Mouse (Mus musculus) limb, embryonic 14.5 days (tissue): ENCODE data around the gene Gemin4. TPM values are rescaled to one million over a fixed set of nuclear protein-coding genes. Genes with fewer than 3 reads are reported as not detected.

ENCODE experiments used
- ATAC-seq: fragments of 200-750 bp; cut with Nextera tagmentation; 2 replicates; pipeline ENCODE4 v1.8.0; 2017; ENCODE audit warnings: low read depth, moderate number of reproducible peaks, moderate TSS enrichment; ENCODE audit not compliant: low FRiP score
- DNase-seq: peaks from one replicate; pipeline ENCODE4 v3.0.0-alpha.2; 2015; ENCODE audit warnings: low spot score
- H3K27ac ChIP-seq: fragments of 300-500 bp; sonication (generic); replicated peaks from 2 replicates; pipeline ENCODE4 v1.5.1; 2014; ENCODE audit warnings: low read depth, mild to moderate bottlenecking, low read length, moderate library complexity, mixed read lengths
- H3K27me3 ChIP-seq: fragments of 300-500 bp; sonication (generic); 2 replicates; pipeline ENCODE4 v1.6.1; 2014; ENCODE audit warnings: low read length, mixed read lengths; ENCODE audit not compliant: control insufficient read depth, insufficient read depth
- H3K36me3 ChIP-seq: fragments of 300-500 bp; sonication (generic); 2 replicates; pipeline ENCODE4 v1.6.1; 2014; ENCODE audit warnings: mild to moderate bottlenecking, low read length, moderate library complexity, mixed read lengths; ENCODE audit not compliant: control insufficient read depth, insufficient read depth
- H3K4me1 ChIP-seq: fragments of 300-500 bp; sonication (generic); 2 replicates; pipeline ENCODE4 v1.6.1; 2014; ENCODE audit warnings: antibody characterized with exemption, low read length, mixed read lengths; ENCODE audit not compliant: control insufficient read depth, insufficient read depth
- H3K4me2 ChIP-seq: fragments of 300-500 bp; sonication (generic); replicated peaks from 2 replicates; pipeline ENCODE4 v1.6.1; 2014; ENCODE audit warnings: low read depth, mild to moderate bottlenecking, low read length, moderate library complexity; ENCODE audit not compliant: severe bottlenecking
- H3K4me3 ChIP-seq: fragments of 300-500 bp; sonication (generic); replicated peaks from 2 replicates; pipeline ENCODE4 v1.5.1; 2014; ENCODE audit warnings: low read length
- H3K9ac ChIP-seq: fragments of 300-500 bp; sonication (generic); 2 replicates; pipeline ENCODE4 v1.6.1; 2014; ENCODE audit warnings: mild to moderate bottlenecking, low read depth, low read length, moderate library complexity; ENCODE audit not compliant: severe bottlenecking
- H3K9me3 ChIP-seq: fragments of 300-500 bp; sonication (generic); 2 replicates; pipeline ENCODE4 v1.6.1; 2016; ENCODE audit warnings: low read length; ENCODE audit not compliant: control insufficient read depth
- POLR2A ChIP-seq: fragments of 200-500 bp; IDR thresholded peaks from 2 replicates; pipeline ENCODE4 v1.8.0; 2012; ENCODE audit warnings: inconsistent platforms, mild to moderate bottlenecking, moderate library complexity, borderline replicate concordance; ENCODE audit not compliant: insufficient read depth, insufficient read length; ENCODE audit errors: extremely low read depth
- WGBS: fragments of 180-500 bp; shearing (Covaris S2); extraction: QIAGEN DNeasy Blood & Tissue Kit; methylation state at CpG from one replicate; pipeline ENCODE4 v1.1.7; 2014; 5-methylcytosine and 5-hydroxymethylcytosine counted together
- polyA plus RNA-seq, 2 experiments: library from polyadenylated mRNA; depleted of rRNA in 1 of 2; stranded (reverse) in 1 of 2; unstranded in 1 of 2; fragments of >200 nt; fragmentation: Nextera tagmentation in 1 of 2; extraction: Ambion mirVana in 1 of 2; gene quantifications; 2 replicates each; pipeline versions ENCODE4 v1.2.1 to v1.2.3; 2012 to 2014

The Gemin4 gene
- polyA plus RNA-seq, 2 experiments, result 14.8 to 32.6 TPM

GRCm38 (mm10) chr11:76252036-76252435 is 34.6 kb upstream of the Gemin4 start:
- Histone ChIP-seq H3K27ac (no peak overlapping the region), H3K27me3 (no peaks in the 10 kb centered on the region), H3K9me3 (no peaks in the 10 kb centered on the region), H3K4me3 (no peak overlapping the region), H3K4me2 (no peak overlapping the region), H3K36me3 (peaks cover 33% of the 10 kb centered on the region), H3K9ac (no peak overlapping the region), H3K4me1 (peaks cover 14% of the 10 kb centered on the region)
- ATAC-seq (no peak), DNase-seq (no peak)
- TF ChIP-seq POLR2A, result no peak
- WGBS, result 48% methylated on average over 3 of the region's 3 CpGs

- no peak for DNase-seq
- 51% methylated on average over 2 of the region's 2 CpGs for WGBS
- Histone ChIP-seq H3K4me3 (no peak overlapping the region), H3K4me2 (no peak overlapping the region), H3K27ac (no peak overlapping the region), H3K9ac (no peak overlapping the region), H3K27me3 (no peaks in the 10 kb centered on the region), H3K9me3 (no peaks in the 10 kb centered on the region), H3K4me1 (peaks cover 8% of the 10 kb centered on the region), H3K36me3 (peaks cover 29% of the 10 kb centered on the region)
- no peak for TF ChIP-seq POLR2A
- no peak for ATAC-seq
Measured at GRCm38 (mm10) chr11:76247239-76247638, 29.8 kb upstream of the Gemin4 start.

- no peak for ATAC-seq
- Histone ChIP-seq H3K4me3 (no peak overlapping the region), H3K4me2 (no peak overlapping the region), H3K9me3 (no peaks in the 10 kb centered on the region), H3K4me1 (peaks cover 8% of the 10 kb centered on the region), H3K36me3 (peaks cover 28% of the 10 kb centered on the region), H3K9ac (no peak overlapping the region), H3K27ac (no peak overlapping the region), H3K27me3 (no peaks in the 10 kb centered on the region)
- no peak for TF ChIP-seq POLR2A
- DNase-seq, result no peak
Measured at GRCm38 (mm10) chr11:76246439-76246838, 29.0 kb upstream of the Gemin4 start.

GRCm38 (mm10) chr11:76243811-76244546 is 26.5 kb upstream of the Gemin4 start:
- Histone ChIP-seq H3K4me3 (peak overlapping the region; percentile 85), H3K27ac (no peak overlapping the region; the same call in 1 of the 2 replicates)

GRCm38 (mm10) chr11:76242901-76243810 is 25.7 kb upstream of the Gemin4 start, which contains the start of the genes Mrm3 and Glod4:
Mrm3 (plus strand) TSS chr11:76243715.
Glod4 (minus strand) TSS chr11:76243725.
- peak within 1 kb of the TSS; percentile 85 for H3K4me3 ChIP-seq
- H3K9ac ChIP-seq, result peak within 1 kb of the TSS; percentile 76
- ATAC-seq (peak; percentile 91), DNase-seq (peak; percentile 93)
- H3K27me3 ChIP-seq, result no peaks in the 10 kb centered on the region
- no peaks in the 10 kb centered on the region for H3K9me3 ChIP-seq
- H3K36me3 ChIP-seq, result peaks cover 22% of the 10 kb centered on the region
- TF ChIP-seq POLR2A, result peak; percentile 78; the same call in 1 of the 2 replicates
- peak within 1 kb of the TSS; percentile 56 for H3K4me2 ChIP-seq
- peak within 1 kb of the TSS; percentile 76 for H3K27ac ChIP-seq
- H3K4me1 ChIP-seq, result peaks cover 8% of the 10 kb centered on the region
- under 1% methylated on average over 50 of the region's 61 CpGs for WGBS

More at GRCm38 (mm10) chr11:76243811-76244546, 26.5 kb upstream of the Gemin4 start:
- Histone ChIP-seq H3K36me3 (peaks cover 23% of the 10 kb centered on the region), H3K4me2 (peak overlapping the region; percentile 56), H3K9ac (peak overlapping the region; percentile 76), H3K9me3 (no peaks in the 10 kb centered on the region), H3K4me1 (peaks cover 8% of the 10 kb centered on the region), H3K27me3 (no peaks in the 10 kb centered on the region)
- 0 out of 2 replicates have a peak, but pooled peaks have one; percentile 2 for TF ChIP-seq POLR2A
- ATAC-seq (no peak; the same call in 1 of the 2 replicates), DNase-seq (no peak)
- WGBS, result 2% methylated on average over 32 of the region's 34 CpGs
